ENCODE assay signal across 21 mouse cellular contexts in genomic region chr19:17774061-17774460, GRCm38 (mm10).
"Had no signal": no experiment of that assay in that cellular context is flagged by ENCODE, and none has a peak within 500 bp of the region (broad histone marks: within the 10 kb centered on the region; RNA-seq: fewer than 3 reads in every experiment).

No protein-coding gene starts in this region.

- H3K9ac ChIP-seq: limb, embryonic 12.5 days; limb, embryonic 15.5 days; liver, embryonic 14.5 days; lung, embryonic 15.5 days; midbrain, embryonic 13.5 days; neural tube, embryonic 13.5 days; stomach, embryonic 15.5 days had no signal

- H3K4me1 ChIP-seq: limb, embryonic 15.5 days; megakaryocyte, embryonic 14.5 days; midbrain, embryonic 13.5 days; neural tube, embryonic 13.5 days had no signal

- H3K27ac ChIP-seq: kidney, postnatal 0 days; limb, embryonic 12.5 days; limb, embryonic 15.5 days; liver, embryonic 14.5 days; lung, embryonic 15.5 days; midbrain, embryonic 10.5 days; midbrain, embryonic 13.5 days; neural tube, embryonic 13.5 days; stomach, embryonic 15.5 days had no signal

- ATAC-seq: midbrain, embryonic 13.5 days; midbrain, embryonic 16.5 days had no signal

- H3K4me3 ChIP-seq: limb, embryonic 12.5 days; limb, embryonic 15.5 days; lung, embryonic 15.5 days; megakaryocyte, embryonic 14.5 days; midbrain, embryonic 10.5 days; midbrain, embryonic 13.5 days; myocyte; neural tube, embryonic 13.5 days; stomach, embryonic 15.5 days had no signal

- H3K9me3 ChIP-seq: limb, embryonic 12.5 days; limb, embryonic 15.5 days; lung, embryonic 15.5 days; midbrain, embryonic 10.5 days; midbrain, embryonic 13.5 days; neural tube, embryonic 13.5 days; stomach, embryonic 15.5 days had no signal

- H3K36me3 ChIP-seq: limb, embryonic 12.5 days; limb, embryonic 15.5 days; lung, embryonic 15.5 days; midbrain, embryonic 10.5 days; midbrain, embryonic 13.5 days; neural tube, embryonic 13.5 days; stomach, embryonic 15.5 days had no signal

- H3K4me2 ChIP-seq: limb, embryonic 12.5 days; limb, embryonic 15.5 days; lung, embryonic 15.5 days; midbrain, embryonic 13.5 days; neural tube, embryonic 13.5 days; stomach, embryonic 15.5 days had no signal

- H3K27me3 ChIP-seq: limb, embryonic 12.5 days; limb, embryonic 15.5 days; lung, embryonic 15.5 days; megakaryocyte, embryonic 14.5 days; midbrain, embryonic 13.5 days; neural tube, embryonic 13.5 days; stomach, embryonic 15.5 days had no signal

- DNase-seq: kidney, adult 2 months; kidney, postnatal 4 days; left cerebral cortex, postnatal 4 days; lung, postnatal 10 days; lung, postnatal 36 days; retina, postnatal 1 day; right cerebral cortex, postnatal 25 days; spleen, adult 18-20 months; thymus, postnatal 25 days had no signal
